Mouse (Mus musculus): ENCODE measurements around the gene Gucy1b2. TPM values are rescaled to one million over a fixed set of nuclear protein-coding genes. Genes with fewer than 3 reads are reported as not detected.

The Gucy1b2 gene
- total RNA-seq, 1 experiment from 2014 or later: not detected

- ATAC-seq (replicated peaks; ENCODE audit: insufficient number of reproducible peaks, low FRiP score, low TSS enrichment, poor library complexity, severe bottlenecking): no peak
These were observed 5.4 kb downstream of the Gucy1b2 start for GRCm38 (mm10) chr14:62450706-62451105.

DNA sequence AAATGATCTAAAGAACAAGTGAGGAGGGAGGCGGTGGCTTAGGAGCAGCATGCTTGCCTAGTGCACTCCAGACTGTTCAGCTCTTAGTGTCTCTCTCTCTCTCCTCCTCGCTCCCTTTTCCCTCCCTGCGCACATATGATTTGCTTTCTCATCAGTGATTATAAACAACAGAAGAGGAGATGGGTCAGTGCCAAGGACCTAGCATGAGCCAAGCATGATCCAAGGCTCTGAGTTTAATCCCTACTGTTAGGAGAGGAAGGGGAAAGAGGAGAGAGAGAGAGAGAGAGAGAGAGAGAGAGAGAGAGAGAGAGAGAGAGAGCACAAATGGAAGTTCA is 8.9 kb downstream of the Gucy1b2 start:
- ATAC-seq (replicated peaks; ENCODE audit: insufficient number of reproducible peaks, low FRiP score, low TSS enrichment, poor library complexity, severe bottlenecking): no peak

DNA sequence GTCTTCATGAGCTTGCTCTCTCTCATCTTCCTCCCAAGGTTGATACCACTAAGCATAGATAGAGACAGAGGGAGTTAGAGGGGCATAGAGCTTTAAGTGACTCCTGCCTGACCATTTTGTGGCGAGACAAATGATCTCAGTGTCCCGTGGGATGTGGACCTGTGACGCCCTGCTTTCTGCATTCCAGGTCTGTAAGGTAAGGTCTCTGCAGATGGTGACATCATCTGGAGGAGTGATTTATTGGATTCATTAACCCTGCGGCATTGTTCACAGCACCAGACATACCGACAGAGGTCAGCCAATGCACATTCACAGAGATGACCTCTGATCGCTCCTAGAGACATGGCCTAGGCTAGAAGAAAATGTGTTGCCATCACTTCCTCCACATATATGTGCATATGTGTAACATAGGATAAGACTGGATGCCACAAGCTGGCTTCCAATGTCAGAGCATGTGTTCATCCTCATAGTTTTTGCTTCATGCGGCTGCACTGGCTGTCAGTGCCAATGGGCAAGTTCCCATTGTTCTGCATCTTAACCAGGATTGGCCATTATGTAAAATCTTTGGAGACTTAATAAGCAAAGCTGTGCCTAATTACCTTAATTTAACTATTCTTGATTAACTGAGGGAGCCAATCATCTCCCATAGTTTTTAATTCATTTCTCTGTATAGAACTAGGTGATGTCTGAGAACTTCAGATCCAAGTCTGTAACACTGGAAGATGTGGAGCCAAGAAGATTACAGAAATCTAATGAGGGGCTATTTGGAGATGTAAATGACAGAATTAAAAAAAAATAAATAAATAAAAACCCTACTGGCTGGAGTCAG is 9.5 kb downstream of the Gucy1b2 start:
- ATAC-seq (replicated peaks; ENCODE audit: insufficient number of reproducible peaks, low FRiP score, low TSS enrichment, poor library complexity, severe bottlenecking): no peak

DNA sequence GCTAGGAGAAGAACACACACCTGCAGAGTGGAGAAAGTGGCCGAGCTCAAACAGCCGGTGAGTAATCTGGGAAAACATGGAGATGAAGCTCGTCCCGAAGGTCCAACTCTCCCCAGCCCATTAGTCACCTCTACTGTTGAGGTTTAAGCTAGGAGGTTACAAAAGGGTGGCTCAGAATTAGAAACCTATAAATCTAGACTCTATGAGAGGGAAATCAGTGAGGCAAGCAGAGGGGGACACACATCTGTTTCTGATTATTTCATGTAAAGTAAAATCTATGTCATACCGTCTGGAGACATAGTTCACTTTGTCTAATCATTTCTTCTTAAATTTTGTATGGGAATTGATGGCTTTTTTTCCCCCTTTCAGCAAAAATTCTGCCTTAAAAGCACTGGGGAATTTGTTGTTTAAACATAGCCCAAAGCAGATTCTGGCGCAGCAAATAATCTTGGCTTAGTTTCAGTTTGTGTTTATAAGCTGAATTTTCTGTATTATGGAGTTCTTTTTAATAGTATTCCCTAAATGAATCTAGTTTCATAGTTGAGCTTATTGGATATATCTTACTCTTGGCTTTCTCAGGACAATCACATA is 12.2 kb downstream of the Gucy1b2 start:
- ATAC-seq (replicated peaks; ENCODE audit: insufficient number of reproducible peaks, low FRiP score, low TSS enrichment, poor library complexity, severe bottlenecking): no peak

GRCm38 (mm10) chr14:62442971-62443370 is 13.1 kb downstream of the Gucy1b2 start:
- ATAC-seq (replicated peaks; ENCODE audit: insufficient number of reproducible peaks, low FRiP score, low TSS enrichment, poor library complexity, severe bottlenecking): no peak

- no peak for ATAC-seq (replicated peaks; ENCODE audit: insufficient number of reproducible peaks, low FRiP score, low TSS enrichment, poor library complexity, severe bottlenecking)
These were observed 16.1 kb downstream of the Gucy1b2 start for GRCm38 (mm10) chr14:62440036-62440435.

- no peak for ATAC-seq (replicated peaks; ENCODE audit: insufficient number of reproducible peaks, low FRiP score, low TSS enrichment, poor library complexity, severe bottlenecking)
These were observed 17.9 kb downstream of the Gucy1b2 start for GRCm38 (mm10) chr14:62438236-62438635.

DNA sequence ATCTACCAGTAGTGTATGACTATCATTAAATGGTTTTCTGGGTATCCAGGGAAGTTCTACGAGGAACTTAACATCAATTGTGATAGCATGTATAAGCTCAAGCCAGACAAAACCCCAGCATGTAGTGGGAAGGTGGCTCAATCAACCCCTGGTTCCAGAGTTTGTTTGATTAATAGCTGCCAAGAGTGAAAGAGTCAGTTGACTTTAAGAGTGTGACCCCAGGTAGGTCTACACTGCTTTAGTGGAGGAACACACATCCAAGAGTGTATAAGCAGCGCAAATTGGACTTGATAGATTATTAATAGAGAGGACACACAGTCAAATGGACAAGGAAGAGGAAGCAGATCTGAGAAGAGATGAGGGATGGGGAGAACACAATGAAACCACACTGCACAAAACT is 18.3 kb downstream of the Gucy1b2 start:
- ATAC-seq (replicated peaks; ENCODE audit: insufficient number of reproducible peaks, low FRiP score, low TSS enrichment, poor library complexity, severe bottlenecking): no peak

GRCm38 (mm10) chr14:62425277-62425691 is 30.8 kb downstream of the Gucy1b2 start:
- no peak for ATAC-seq (replicated peaks; ENCODE audit: insufficient number of reproducible peaks, low FRiP score, low TSS enrichment, poor library complexity, severe bottlenecking)

DNA sequence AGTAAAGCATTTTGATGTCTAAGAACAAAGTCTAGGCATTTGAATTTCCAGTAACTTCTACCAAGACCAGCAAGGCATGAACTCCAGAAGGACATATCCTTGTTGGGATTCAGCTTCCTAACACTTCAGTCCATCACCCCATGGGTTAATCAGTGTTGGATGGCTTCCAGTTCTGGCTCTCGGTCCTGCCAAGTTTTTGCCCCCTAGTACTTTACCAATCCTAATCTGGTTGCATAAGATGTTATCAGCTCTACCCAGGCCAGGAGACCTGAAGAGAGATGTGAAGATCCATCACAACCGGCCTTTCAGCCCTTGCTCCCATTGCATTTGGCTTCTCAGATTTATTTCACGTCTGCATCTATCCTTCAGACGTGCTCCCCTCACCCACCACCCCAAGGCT is 33.8 kb downstream of the Gucy1b2 start:
- ATAC-seq (replicated peaks; ENCODE audit: insufficient number of reproducible peaks, low FRiP score, low TSS enrichment, poor library complexity, severe bottlenecking): no peak

DNA sequence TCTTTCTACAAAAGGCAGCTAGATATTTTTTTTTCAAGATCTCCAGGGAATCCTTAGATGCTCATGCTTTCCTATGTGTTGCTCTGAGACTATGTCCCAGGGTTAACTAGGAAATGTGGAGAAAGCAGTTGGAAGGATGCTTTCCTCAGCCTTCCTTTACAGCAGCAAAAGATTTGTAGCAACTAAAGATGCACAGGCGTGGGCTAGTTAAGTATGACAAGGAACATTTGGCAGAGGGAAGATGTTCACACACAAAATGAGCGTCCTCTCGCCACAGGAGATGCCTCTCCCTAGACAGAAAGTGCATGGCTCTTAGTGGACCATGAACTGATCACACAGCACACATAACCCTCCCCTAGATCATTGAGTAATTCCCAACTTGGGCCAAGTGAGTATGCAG is 38.6 kb downstream of the Gucy1b2 start:
- no peak for ATAC-seq (replicated peaks; ENCODE audit: insufficient number of reproducible peaks, low FRiP score, low TSS enrichment, poor library complexity, severe bottlenecking)

DNA sequence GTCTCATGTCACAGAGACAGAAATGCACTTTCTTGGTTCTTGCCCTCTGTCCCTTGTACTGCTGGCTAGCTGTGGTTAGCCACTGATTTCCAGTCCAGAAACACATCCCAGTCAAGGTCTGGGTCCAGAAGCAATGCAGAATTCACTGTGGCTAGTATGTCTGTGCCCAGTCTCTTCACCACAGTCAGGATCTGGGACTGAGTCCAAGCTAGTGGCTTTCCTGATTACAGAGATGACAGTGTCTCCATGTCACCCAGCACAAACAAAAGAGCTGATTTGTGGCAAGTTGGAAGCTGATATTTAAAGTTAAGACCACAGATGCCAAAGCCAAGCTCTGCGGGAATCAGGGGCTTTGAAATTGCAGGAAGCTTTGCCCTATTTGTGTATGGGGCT is 39.4 kb downstream of the Gucy1b2 start:
- ATAC-seq (replicated peaks; ENCODE audit: insufficient number of reproducible peaks, low FRiP score, low TSS enrichment, poor library complexity, severe bottlenecking): no peak

- no peak for ATAC-seq (replicated peaks; ENCODE audit: insufficient number of reproducible peaks, low FRiP score, low TSS enrichment, poor library complexity, severe bottlenecking)
These were observed 39.9 kb downstream of the Gucy1b2 start for GRCm38 (mm10) chr14:62416007-62416741.

DNA sequence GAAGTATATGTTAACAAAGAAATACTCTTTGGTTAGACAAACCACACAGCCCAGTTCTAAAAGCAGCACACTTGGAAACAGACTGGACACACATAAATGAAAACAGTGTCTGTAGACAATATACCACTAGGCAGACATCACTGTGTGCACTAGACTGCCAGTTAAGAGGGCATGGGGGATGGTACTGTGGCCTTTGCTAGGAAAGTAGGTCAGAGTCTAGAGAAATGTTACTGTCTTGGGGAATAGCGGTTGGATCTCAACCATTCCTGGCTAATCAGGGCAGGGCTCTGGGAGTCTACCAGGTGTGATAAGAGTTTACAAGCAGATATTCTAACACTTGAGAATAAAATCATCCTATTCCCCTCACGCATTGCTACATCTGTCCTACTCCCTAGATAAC is 60.7 kb downstream of the Gucy1b2 start:
- no peak for ATAC-seq (replicated peaks; ENCODE audit: insufficient number of reproducible peaks, low FRiP score, low TSS enrichment, poor library complexity, severe bottlenecking)

DNA sequence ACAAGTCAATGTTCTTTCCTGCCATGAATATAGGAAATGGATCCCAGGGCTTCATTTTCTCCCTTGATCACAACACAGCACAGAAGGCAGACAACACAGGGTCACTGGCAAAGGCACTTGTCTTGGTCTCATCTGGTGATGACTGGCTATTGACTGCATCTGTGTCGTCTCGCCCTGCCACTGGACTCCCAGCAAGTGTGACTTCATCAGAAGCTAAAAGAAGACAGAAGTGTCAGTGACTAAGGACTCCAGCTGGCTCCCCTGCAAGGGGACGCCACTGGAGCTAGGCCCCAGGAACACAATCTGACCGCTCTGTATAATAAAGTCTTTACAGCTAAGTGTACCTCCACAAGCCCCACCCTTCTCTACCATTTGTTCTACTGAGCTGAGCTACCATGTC is 63.3 kb downstream of the Gucy1b2 start:
- ATAC-seq (replicated peaks; ENCODE audit: insufficient number of reproducible peaks, low FRiP score, low TSS enrichment, poor library complexity, severe bottlenecking): no peak

GRCm38 (mm10) chr14:62389729-62390536 is 66.2 kb downstream of the Gucy1b2 start:
- no peak for ATAC-seq (replicated peaks; ENCODE audit: insufficient number of reproducible peaks, low FRiP score, low TSS enrichment, poor library complexity, severe bottlenecking)

DNA sequence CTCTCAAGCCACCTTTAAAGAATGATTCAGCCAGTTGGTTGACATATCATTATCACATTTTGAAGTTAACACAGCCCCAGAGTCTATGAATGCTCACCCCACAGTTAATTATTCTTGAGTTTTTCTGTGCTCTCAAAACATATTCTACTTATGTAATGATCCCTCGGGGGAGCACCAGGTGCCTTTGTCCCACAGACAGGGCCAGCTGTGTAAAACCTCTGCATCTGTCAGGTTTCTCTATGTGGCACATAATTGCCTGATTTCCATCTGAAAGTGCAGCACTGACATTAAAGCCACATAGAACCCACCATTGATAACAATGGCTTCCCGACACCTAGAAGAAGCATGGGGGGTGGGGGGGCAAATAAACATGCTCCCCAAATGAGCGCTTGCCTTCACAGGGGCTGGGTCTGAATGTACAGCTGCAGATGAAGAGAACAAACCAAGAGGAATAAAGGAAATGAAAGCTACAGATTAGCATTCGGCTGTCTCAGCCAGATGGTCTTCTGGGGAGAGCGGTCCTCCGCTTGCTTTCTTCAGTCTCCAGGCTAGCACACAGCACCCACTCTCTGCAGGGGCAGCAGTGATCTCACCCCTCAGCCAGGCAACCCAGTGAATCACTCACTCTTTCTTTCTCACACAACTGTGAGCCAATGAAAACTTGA is 66.9 kb downstream of the Gucy1b2 start:
- no peak for ATAC-seq (replicated peaks; ENCODE audit: insufficient number of reproducible peaks, low FRiP score, low TSS enrichment, poor library complexity, severe bottlenecking)

- no peak for ATAC-seq (replicated peaks; ENCODE audit: insufficient number of reproducible peaks, low FRiP score, low TSS enrichment, poor library complexity, severe bottlenecking)
These were observed 72.2 kb downstream of the Gucy1b2 start for GRCm38 (mm10) chr14:62383786-62384299.
